Mouse (Mus musculus) spleen, adult 12 weeks (tissue): ENCODE measurements around the gene D930007J09Rik.
A peak's percentile ranks its signal among the peaks of the same experiment; 100 is the strongest.

Source experiments
- DNase-seq: peaks from one replicate; pipeline ENCODE4 v3.0.0; 2022; ENCODE audit warnings: low spot score

Gene D930007J09Rik

DNA sequence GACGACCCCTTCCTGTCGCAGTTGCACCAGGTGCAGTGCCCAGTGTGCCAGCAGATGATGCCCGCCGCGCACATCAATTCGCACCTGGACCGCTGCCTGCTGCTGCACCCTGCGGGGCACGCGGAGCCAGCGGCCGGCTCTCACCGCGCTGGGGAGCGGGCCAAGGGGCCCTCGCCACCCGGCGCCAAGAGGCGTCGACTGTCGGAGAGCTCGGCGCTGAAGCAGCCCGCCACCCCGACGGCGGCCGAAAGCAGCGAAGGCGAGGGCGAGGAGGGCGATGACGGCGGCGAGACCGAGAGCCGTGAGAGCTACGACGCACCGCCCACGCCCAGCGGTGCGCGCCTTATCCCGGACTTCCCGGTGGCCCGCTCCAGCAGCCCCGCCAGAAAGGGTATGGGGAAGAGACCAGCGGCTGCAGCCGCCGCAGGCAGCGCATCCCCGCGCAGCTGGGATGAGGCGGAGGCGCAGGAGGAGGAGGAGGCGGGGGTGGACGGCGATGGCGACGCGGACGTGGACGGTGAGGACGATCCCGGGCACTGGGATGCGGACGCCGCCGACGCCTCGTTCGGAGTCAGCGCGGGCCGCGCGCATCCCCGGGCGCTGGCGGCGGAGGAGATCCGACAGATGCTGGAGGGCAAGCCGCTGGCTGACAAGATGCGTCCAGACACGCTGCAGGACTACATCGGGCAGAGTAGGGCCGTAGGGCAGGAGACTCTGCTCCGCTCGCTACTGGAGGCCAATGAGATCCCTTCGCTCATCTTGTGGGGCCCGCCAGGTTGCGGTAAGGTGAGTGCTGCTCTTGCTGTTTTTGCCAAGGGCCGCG is at the start of gene D930007J09Rik:
Gene D930007J09Rik (minus strand): TSS at position 591 of the 823 bp plus-strand sequence.
- peak; percentile 25 for DNase-seq

DNA sequence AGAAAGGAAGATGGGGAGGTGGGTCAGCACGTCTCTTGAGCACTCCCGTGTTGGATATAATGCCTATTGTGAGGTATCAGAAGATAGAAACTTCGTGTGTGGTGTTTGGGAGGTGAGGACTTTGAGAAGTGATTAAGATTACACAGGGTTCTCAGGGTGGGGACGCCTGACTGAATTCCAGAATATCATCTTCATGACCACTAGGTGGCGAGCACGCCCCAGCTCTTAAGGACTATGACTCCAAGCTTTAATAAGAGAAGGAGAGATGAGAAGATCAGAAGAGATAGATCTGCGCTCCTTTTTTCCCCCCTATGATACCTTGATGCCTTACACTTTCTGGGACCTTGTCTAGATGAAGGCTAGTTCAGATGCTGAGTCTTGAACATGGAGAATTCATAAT is 49.3 kb upstream of the D930007J09Rik start:
- DNase-seq, result no peak

DNA sequence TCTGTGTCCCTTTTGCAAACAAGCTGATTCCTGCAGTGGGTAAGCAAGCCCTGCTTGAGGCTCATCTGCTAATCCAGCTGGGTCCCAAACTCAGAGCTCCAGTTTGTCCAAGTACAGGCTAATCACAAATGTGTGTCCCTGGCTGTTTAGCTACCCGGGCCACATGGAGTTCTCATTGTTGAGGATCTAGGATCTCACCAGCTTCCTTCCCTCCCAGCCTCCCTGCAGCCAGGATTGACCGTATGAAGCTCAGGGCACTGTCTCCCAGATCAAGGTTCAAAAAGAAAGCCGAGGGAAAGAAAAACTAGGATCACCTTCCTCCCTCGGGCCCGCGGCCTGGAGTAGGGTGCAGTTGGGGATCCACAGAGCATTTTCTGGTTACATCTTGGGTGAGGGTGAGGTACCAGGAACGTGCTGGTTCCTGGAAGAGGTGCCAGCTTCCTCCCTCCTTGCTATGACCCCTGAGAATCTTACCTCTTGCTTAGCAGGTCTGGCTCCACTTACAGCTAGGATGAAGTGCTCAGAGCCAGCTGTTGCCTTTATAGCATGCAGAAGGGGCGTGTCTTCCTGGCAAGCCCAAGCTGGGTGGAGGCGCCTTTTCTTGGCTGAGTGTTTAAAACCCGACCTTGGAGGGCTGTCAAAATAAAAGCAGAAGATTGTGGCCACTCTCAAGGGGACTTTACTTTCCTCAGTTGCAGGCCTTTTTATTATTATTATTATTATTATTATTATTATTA is 48.2 kb upstream of the D930007J09Rik start, which contains the start of gene Serpinb1a:
Gene Serpinb1a (minus strand): TSS at position 518 of the 737 bp plus-strand sequence.
- DNase-seq, result no peak

DNA sequence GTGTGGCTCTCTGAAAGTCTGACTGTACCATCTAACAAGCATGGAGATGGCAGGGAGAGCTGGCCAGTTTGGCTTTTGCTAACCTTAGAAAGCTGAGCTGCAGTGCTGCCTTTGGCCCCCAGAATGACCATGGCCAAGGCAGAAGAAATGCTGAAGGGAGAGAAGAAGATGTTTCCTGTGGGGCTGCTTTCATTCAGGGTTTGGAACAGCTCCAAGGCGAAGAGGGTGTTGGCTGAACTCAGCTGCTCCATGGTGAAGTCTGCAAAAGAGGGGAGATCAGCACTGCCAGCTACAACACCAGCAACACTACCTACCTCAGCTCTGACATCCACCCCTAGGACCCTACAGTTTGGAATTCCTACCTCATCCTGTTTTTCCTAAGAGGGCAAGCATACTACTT is 47.5 kb upstream of the D930007J09Rik start:
- DNase-seq, result no peak

DNA sequence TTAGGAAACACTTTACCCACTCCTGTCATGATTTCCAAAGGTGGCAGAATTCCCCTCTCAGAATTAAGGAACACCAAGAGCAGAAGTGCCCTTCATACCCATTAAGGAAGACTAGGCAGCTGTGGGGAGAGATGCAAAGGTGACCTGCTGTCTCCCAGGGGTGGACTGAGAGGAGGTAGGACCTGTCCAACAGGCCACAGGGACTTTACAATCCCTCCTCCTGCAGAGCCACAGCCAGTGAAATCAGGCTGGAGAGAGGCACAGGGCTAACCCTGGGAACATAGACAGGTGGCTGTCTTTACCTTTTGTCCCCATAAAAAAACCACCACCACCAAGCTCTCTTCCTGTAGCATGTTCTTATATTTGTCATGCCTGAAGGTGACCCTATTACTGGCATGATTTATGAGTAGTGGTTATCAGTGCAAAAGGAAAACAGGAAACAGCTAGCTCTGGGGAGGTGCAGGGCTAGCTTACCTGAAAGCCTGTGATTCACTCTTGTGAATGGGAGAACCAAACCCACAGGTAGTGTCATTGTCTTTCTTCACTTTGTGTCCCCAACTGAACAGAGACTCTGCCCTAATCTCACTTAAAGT is 47.0 kb upstream of the D930007J09Rik start:
- no peak for DNase-seq

DNA sequence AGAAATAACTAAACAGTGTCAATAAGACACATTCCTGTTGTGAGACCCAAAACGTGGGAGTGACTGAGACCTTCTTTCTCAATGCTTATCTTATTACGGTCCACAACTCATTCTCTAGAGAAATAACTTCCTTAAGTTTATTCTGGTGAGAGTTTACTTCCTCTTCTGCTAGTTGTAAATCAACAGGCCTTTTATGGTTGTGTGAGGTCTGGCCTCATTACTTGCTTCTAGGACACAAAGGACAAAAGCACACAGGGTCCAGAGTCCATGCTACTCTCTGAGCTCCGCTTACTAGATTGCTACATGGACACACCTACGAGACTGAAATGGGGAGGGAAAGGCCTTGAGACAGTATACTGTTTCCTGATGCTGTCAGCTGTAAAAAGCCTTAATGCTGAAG is 46.4 kb upstream of the D930007J09Rik start:
- DNase-seq, result no peak

DNA sequence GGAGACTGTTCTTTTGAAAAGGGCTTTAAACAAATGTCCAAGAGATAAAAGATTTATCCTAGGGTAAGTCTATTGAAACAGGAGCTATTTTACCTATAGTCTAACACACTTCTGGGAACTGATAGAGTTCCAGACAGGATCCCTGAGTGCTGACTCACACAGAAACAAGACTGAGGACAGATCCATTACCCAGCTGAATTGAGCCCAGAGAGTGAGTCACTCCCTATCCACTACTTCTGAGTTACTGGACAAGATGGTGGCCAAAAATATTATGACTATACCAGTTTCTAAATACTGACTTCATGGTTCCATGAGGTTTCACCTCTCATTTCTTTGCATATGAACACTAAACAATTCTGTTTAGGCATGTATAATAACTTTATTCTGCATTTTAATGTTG is 43.6 kb upstream of the D930007J09Rik start:
- DNase-seq, result no peak

DNA sequence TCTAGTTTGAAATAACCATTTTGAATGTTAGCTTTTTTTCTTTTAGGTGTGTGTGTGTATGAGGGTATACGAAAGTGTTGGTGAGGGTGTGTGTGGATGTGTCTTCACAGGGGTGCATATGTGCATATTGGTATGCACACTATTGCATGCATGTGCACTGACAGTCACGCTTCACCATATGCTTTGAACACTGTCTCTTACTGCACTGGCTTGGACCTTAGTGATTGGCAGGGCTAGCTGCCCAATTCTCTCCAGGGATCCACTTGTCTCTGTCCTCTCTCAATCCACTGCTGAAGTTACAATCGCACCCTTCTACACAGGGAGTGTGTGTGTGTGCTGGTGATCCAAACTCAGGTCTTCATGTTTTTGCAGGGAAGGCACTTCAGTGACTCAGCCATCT is 38.7 kb upstream of the D930007J09Rik start:
- no peak for DNase-seq

DNA sequence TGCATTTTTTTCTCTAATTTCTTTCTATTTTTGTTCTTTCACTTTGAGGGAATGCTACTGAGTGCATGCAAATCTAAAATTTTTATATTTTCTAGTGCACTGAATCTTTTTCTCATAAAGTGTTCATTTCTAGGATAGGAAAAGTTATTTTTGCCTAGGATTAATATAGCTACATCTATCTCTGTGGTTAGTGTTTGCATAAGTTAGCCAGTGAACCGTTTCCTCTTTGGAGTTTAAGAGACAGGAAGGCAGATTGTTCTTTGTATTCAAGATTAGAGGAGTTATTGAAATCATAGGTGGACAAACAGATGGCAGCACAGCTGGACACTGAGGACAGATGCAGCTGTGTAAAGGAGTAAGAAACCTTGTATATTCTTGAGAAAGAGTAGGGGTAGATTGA is 36.7 kb upstream of the D930007J09Rik start:
- no peak for DNase-seq

DNA sequence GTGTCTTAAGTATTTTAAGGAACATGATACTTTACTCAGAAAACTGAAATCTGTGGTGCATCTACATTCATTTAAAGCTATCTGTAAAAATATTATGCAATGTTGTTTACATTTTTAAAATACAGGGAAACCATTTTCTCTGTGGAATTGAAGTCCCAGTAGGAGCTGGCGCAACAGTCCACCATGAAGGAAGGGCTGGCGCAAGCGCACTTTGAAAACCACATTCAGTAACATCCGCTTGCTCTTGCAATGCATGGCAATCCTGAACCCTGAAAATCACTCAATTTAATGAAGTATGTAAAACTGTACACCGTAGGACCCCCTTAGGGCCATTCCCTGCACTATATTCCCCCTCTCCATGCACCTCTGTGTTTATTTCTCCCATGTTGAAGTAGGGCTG is 31.9 kb upstream of the D930007J09Rik start:
- no peak for DNase-seq

DNA sequence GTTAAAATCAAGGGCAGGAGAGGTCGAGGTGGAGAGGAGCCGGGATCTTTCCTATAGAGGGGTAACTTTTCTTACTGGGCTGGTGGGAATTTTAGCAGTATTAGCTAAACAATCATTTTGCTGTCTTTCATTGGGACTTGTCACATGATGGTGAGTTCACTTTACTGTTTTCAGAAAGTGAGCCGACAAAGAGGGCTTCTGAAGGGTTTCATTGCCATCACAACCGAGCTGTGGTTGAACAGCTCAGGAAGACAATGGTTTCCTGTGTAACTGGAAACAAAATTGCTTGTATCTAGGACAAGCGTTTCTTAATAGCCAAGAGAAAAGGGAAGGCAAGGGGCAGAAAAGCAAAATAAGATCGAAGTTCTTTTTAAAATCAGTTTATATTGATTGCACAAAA is 30.6 kb upstream of the D930007J09Rik start:
- no peak for DNase-seq

DNA sequence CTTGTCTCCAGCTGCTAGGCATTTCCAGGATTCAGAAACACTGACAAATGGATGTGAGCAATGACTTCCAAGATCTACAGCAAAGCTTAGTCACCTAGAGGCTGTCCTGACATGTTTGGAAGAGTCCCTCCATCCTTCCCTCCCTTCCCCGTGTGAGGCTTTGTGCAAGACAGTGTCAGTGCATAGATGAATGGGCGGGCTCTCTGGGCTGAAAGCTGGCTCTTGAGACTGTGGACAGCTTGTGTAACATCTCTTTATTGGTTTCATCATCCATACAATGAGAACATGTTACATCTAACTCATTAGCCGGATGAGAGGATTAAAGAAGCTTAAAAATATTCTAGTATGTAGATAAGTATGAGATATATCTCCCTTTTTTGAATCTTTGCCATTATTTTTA is 30.1 kb upstream of the D930007J09Rik start:
- DNase-seq, result no peak

DNA sequence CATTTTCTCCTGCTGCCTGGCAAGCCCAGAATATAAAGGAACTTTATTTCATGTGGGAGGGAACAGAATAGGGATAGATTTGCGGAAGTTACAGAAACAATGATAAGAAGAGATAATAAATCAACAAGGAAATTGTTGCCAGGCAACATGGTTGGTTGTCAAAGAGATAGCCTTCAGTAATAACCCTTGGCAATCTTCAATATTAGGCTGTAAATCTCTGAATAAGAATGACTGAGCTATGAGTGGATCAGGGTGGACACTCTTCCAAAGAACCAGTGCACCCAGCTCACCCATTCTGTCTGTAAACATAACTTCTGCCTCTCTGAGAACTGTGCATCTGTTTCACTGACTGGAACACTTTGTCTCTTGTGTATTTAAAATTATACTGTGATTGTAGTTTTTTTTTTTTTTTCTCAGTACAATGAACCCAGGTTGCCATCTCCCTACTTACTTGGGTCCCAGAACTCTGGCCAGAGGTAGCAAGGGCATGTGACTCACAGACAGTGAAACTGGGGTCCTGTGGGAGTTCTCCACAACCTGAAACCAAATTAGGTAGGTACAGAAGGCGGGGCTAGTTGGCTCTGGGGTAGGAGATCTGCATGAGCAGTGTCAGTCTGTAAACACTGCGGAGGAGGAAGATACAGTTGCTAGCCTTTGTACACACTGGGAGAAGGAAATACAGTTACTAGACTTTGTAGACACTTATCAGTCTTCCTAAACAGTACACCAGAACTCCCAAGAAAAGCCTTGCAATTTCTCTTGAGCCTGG is 29.0 kb upstream of the D930007J09Rik start:
- peak; percentile 40 for DNase-seq

DNA sequence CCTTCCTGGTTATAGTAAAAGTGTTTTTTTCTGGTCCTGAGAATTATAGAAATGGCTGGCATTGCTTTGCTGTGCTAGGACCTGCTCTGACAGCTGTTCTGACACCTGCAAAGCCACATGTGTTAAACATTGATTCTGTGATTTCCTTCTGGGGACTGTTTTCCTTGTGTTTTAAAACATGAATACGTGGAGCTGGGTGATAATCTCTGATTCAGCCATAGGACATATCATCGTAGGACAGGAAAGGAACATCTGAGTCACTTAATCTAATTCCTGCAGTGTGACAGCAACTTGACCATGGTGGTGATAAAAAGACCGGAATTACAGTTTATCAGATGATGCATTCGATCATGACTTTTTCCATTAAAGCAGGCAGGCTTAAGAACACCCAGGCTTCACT is 26.2 kb upstream of the D930007J09Rik start:
- no peak for DNase-seq

DNA sequence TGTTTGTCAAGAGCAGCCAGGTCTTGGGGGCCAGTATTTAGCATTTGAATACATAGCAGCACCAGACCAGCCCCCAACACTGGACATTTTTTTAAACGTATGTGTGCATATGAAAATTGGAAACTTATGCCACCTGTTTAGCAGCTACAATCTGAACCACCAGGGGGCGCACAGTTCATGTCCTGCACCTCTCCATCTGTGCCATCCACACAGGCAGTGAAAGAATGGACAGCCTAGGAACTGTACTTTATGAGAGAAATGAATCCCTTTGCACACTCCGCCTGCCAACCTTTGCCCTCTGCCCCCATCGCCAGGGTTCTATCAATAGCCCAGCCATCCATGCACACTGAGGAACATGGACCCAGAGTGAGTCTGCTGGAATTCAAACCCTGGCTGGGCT is 25.3 kb upstream of the D930007J09Rik start:
- peak; percentile 42 for DNase-seq

DNA sequence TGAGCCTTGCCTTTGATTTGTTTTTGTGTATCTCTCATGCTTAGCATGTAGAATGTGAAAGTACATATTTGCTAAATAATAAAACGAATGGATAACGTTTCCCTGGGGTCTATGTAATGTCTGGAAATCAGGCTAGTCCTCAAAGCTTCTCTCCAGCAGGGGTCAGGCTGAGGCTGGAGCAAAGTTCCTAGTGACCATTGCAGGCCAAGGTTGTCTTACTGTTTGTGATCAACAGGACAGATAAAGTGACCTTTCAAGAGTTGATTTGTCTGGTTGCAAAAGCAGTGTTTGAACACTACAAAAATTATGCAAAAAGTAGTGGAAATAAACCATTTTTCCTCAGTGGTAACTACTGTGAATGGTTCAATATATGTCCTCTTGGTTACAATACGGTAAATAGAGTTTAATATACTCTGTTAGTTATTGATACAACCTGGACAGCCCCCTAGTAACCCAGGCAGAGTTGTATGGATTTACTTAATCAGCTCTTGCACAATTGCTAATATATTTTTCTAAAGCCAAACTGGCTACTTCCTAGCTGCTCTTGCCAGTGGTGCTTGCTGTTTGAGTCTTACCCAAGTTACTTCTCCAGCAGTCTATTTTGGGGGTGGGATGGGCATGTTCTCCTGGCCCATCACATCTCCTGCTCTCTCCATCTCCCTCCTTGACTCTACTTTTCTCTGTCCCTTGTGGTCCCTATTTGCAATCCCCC is 24.6 kb upstream of the D930007J09Rik start:
- DNase-seq, result no peak

DNA sequence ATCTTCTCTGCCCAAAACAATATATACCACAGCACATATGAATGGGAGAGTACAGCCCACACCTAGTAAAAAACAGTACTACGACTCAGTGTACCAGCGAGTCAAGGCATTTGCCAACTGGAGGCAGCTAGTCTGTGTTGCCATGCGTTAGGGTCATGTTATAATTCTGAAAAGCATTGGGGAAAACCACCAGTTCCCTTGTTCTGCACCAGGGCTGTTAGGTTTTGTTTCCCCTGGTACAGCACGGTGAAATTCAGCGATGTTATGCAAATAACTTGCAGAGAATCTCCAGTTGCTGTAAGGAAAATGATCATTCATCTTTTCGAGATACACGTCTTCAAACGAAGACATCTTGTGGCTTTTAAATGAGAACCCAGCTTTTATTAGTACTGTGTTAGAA is 22.9 kb upstream of the D930007J09Rik start:
- no peak for DNase-seq

DNA sequence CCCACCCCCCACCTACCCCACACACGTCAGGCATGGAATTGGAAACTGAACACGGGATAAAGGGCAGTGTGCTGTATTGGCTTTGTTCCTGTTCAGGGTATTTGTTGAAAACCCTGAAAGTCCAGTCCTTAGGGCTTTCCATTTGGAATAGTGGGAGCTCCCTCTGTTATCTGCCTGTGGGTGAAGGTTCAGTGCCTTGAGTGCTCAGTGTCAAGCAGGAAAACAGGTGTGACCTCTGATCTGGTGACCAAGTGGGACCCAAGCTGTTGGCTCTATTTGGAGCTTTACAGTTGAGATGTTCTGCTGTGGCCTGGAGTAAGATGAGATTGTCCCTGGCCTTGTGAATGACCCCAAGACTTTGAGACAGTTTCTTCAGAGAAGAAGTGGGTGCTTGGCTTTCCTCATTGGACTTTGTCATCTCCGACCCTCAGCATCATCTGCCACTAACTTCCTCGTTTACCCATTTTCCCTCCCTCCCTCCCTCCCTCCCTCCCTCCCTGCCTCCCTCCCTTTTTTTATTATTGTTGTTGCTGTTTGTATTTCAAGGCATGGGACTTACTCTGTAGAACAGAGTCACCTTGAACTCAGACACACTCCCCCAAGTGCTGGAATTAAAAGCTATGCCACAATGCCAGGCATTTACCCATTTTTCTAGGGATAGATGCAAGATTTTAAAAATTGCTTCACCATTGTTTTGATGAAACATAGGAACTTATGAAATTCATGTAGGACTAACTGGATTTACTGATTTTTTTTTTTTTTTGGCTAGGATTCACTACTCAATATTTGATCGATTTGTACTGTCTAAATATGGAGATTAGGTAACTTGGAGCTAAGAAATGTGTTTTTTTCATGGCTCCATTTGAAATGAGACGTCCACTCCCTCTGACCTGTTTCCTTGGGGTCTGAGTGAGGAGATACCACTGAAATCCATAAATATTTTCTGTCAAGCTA is 22.0 kb upstream of the D930007J09Rik start:
- DNase-seq, result no peak

DNA sequence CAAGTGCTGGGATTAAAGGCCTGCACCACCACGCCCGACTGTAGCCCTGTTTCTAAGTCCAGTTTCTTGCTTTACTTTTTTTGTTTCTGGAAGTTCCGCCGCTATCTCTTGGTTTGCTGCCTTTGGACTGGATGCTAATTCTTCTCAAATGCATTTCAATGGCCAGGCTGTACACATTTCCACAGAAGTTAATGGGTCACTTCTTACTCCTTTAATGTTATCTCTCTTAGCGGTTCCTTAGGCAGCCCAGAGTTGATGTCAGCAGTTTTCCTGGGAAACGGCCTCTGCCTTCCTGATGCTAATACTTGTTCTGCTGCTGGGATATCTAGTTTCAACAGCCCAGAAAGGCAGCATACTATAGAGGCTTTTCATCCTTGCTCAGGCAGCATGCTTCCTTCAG is 20.5 kb upstream of the D930007J09Rik start:
- no peak for DNase-seq

DNA sequence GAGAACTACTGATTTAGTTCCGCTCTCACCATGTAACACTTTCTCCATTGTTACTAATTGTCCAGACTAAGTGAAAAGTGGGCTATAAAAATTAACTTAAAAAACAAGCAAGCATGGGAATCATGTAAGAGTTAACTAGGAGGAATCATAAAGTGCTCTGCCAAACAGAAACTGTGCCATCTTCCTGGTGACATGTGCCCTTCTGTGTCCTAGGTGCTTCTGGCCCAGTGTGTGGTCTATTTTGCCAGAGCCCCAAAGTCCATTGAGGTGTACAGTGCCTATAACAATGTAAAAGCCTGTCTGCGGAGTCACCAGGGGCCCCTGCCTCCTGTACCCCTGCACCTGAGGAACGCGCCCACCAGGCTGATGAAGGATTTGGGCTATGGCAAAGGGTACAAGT is 19.0 kb upstream of the D930007J09Rik start:
- no peak for DNase-seq
